Mouse (Mus musculus): Measurements from ENCODE around the gene Stox2.
A peak's percentile ranks its signal among the peaks of the same experiment; 100 is the strongest.

The Stox2 gene

GRCm38 (mm10) chr8:47242207-47243004, 203.8 kb downstream of the Stox2 start:
- DNase-seq (ENCODE audit: low spot score) = peak; percentile 48

- DNase-seq (ENCODE audit: low spot score) = no peak
Measured at GRCm38 (mm10) chr8:47241421-47242078, 204.6 kb downstream of the Stox2 start.

GRCm38 (mm10) chr8:47240871-47241270, 205.3 kb downstream of the Stox2 start:
- no peak for DNase-seq (ENCODE audit: low spot score)

GRCm38 (mm10) chr8:47240266-47240665, 205.9 kb downstream of the Stox2 start:
- no peak for DNase-seq (ENCODE audit: low spot score)

- DNase-seq (ENCODE audit: low spot score) = no peak
Measured at GRCm38 (mm10) chr8:47232081-47232480, 214.1 kb downstream of the Stox2 start.

GRCm38 (mm10) chr8:47230057-47230456, 216.1 kb downstream of the Stox2 start:
- DNase-seq (ENCODE audit: low spot score) = no peak

- DNase-seq (ENCODE audit: low spot score) = no peak
Measured at GRCm38 (mm10) chr8:47221851-47222250, 224.3 kb downstream of the Stox2 start.

GRCm38 (mm10) chr8:47221191-47221590, 225.0 kb downstream of the Stox2 start:
- DNase-seq (ENCODE audit: low spot score) = no peak

- DNase-seq (ENCODE audit: low spot score) = no peak
Measured at GRCm38 (mm10) chr8:47220390-47220789, 225.8 kb downstream of the Stox2 start.

- no peak for DNase-seq (ENCODE audit: low spot score)
Measured at GRCm38 (mm10) chr8:47218536-47218935, 227.6 kb downstream of the Stox2 start.

GRCm38 (mm10) chr8:47218021-47218420, 228.1 kb downstream of the Stox2 start:
- DNase-seq (ENCODE audit: low spot score) = no peak

GRCm38 (mm10) chr8:47212124-47212523, 234.0 kb downstream of the Stox2 start:
- no peak for DNase-seq (ENCODE audit: low spot score)

GRCm38 (mm10) chr8:47211226-47211625, 234.9 kb downstream of the Stox2 start:
- no peak for DNase-seq (ENCODE audit: low spot score)

- no peak for DNase-seq (ENCODE audit: low spot score)
Measured at GRCm38 (mm10) chr8:47208246-47208645, 237.9 kb downstream of the Stox2 start.

GRCm38 (mm10) chr8:47206640-47207237, 239.4 kb downstream of the Stox2 start:
- DNase-seq (ENCODE audit: low spot score) = no peak

- DNase-seq (ENCODE audit: low spot score) = no peak
Measured at GRCm38 (mm10) chr8:47205472-47205871, 240.7 kb downstream of the Stox2 start.

- DNase-seq (ENCODE audit: low spot score) = no peak
Measured at GRCm38 (mm10) chr8:47196391-47196790, 249.8 kb downstream of the Stox2 start.

GRCm38 (mm10) chr8:47193321-47193996, 252.7 kb downstream of the Stox2 start:
- DNase-seq (ENCODE audit: low spot score) = no peak

GRCm38 (mm10) chr8:47191444-47192365, 254.5 kb downstream of the Stox2 start:
- no peak for DNase-seq (ENCODE audit: low spot score)

GRCm38 (mm10) chr8:47185396-47185795, 260.8 kb downstream of the Stox2 start:
- no peak for DNase-seq (ENCODE audit: low spot score)

GRCm38 (mm10) chr8:47182771-47183558, 263.2 kb downstream of the Stox2 start:
- DNase-seq (ENCODE audit: low spot score) = no peak

All from yolk sac, embryonic 10.5 days (tissue).